Mouse (Mus musculus) stomach, postnatal 0 days (tissue): Measurements from ENCODE around the gene Bpifb5.

Source experiments
- CTCF ChIP-seq: IDR thresholded peaks from 2 replicates; pipeline ENCODE4 v1.5.1; 2016; ENCODE audit warnings: antibody characterized with exemption, low read depth, mild to moderate bottlenecking, moderate library complexity
- EP300 ChIP-seq: optimal IDR thresholded peaks from 2 replicates; pipeline ENCODE3; 2016; ENCODE audit warnings: antibody characterized with exemption

- TF ChIP-seq EP300: no peak
- no peak for TF ChIP-seq CTCF
These were observed 31.4 kb upstream of the Bpifb5 start for GRCm38 (mm10) chr2:154192141-154192540.
